Mouse (Mus musculus) forebrain, embryonic 12.5 days (tissue): ENCODE data around the gene Ackr2. TPM values are rescaled to one million over a fixed set of nuclear protein-coding genes. Genes with fewer than 3 reads are reported as not detected.
A peak's percentile ranks its signal among the peaks of the same experiment; 100 is the strongest.

ENCODE experiments used
- ATAC-seq: fragments of 200-750 bp; cut with Nextera tagmentation; 2 replicates; pipeline ENCODE4 v1.8.0; 2017; ENCODE audit warnings: moderate TSS enrichment; ENCODE audit not compliant: low FRiP score
- H3K27ac ChIP-seq: fragments of 300-500 bp; sonication (generic); 2 replicates; pipeline ENCODE4 v1.5.1; 2016; ENCODE audit warnings: mild to moderate bottlenecking
- H3K27me3 ChIP-seq: fragments of 300-500 bp; sonication (generic); 2 replicates; pipeline ENCODE4 v1.6.1; 2016; ENCODE audit warnings: mild to moderate bottlenecking
- H3K36me3 ChIP-seq: fragments of 300-500 bp; sonication (generic); replicated peaks from 2 replicates; pipeline ENCODE4 v1.6.1; 2016; ENCODE audit warnings: mild to moderate bottlenecking
- H3K4me1 ChIP-seq: fragments of 300-500 bp; sonication (generic); 2 replicates; pipeline ENCODE4 v1.6.1; 2016
- H3K4me2 ChIP-seq: fragments of 300-500 bp; sonication (generic); 2 replicates; pipeline ENCODE4 v1.6.1; 2016; ENCODE audit warnings: mild to moderate bottlenecking, moderate library complexity
- H3K4me3 ChIP-seq: fragments of 300-500 bp; sonication (generic); replicated peaks from 2 replicates; pipeline ENCODE4 v1.5.1; 2016; ENCODE audit warnings: mild to moderate bottlenecking
- H3K9ac ChIP-seq: fragments of 300-500 bp; sonication (generic); 2 replicates; pipeline ENCODE4 v1.6.1; 2016; ENCODE audit warnings: mild to moderate bottlenecking
- H3K9me3 ChIP-seq: fragments of 300-500 bp; sonication (generic); 2 replicates; pipeline ENCODE4 v1.6.1; 2016
- WGBS: fragments of 180-500 bp; shearing (Covaris S2); methylation state at CpG from one replicate; pipeline ENCODE4 v1.1.7; 2016; 5-methylcytosine and 5-hydroxymethylcytosine counted together
- polyA plus RNA-seq: library from polyadenylated mRNA; unstranded; fragments of >200 nt; fragmentation: Nextera tagmentation; extraction: Ambion mirVana; gene quantifications from 2 replicates; pipeline ENCODE4 v1.2.1, GENCODE M21; 2016

The Ackr2 gene
- polyA plus RNA-seq, 1 experiment from 2014 or later = 0.89 TPM

DNA sequence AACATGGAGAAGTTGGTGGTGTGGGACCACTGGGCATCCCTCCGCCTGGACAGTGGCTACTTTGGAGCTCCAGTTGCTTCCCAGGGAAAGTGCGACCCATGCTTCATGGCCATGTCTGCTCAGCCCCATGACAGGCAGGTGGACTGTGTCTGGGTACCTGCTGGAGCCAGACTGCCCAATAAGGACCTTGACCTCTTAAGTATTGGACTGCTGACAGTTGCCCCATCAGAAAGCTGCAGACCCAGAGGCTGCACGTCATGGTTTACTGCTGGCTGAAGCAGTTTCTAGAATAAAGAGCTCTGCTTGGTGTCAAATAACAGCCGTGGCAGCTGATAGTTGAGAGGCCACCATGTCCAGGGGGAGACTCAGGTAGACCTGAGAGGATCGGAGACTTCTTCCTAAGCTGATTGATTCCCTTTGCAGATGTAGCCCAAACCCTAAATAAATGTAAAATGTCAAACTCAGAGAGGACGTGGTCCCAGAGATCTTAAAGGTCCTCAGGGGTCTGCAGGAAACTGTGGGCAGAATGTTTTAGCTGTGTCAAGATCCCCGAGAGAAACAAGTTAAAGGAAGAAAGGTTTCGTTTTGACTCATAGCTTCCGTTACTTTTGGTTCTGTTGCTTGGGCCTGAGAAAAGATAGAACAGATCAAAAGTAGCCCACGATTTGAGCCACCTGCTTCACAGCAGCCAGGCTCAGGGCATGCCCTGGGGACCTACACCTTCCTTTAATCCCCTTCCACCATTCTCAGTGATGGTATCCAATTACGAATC, 28.7 kb downstream of the Ackr2 start:
- no peak overlapping the region for H3K4me3 ChIP-seq
- 69% methylated on average over 11 of the region's 11 CpGs for WGBS
- ATAC-seq = no peak

DNA sequence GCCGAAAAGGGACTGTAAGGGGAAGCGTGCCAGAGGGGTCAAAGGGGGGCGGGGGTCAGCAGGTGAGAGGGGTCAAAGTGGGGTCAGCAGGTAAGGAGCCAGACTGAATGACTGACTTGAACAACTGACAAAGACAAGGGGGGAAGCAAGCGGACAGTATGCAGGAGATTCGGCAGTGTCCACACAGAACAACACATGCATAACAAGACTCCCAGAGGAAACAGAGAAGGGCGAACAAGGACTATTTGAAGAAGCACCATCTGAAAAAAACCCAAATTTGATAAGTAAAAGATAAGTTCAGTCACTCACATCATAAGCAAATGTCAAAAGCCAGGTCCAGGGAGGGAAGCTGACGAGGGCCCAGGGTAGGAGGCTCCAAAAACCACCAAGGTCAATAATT, 29.6 kb downstream of the Ackr2 start:
- Histone ChIP-seq H3K4me3 (no peak overlapping the region), H3K36me3 (no peaks in the 10 kb centered on the region), H3K27ac (no peak overlapping the region), H3K9me3 (no peaks in the 10 kb centered on the region), H3K27me3 (peaks cover 6% of the 10 kb centered on the region; the same call in 1 of the 2 replicates), H3K4me2 (no peak overlapping the region), H3K4me1 (no peaks in the 10 kb centered on the region), H3K9ac (no peak overlapping the region)
- no peak for ATAC-seq
- 86% methylated on average over 7 of the region's 7 CpGs for WGBS

More for the DNA sequence above, 28.7 kb downstream of the Ackr2 start:
- Histone ChIP-seq H3K27ac (no peak overlapping the region), H3K4me2 (no peak overlapping the region), H3K4me1 (no peaks in the 10 kb centered on the region), H3K27me3 (no peaks in the 10 kb centered on the region), H3K9me3 (no peaks in the 10 kb centered on the region), H3K9ac (no peak overlapping the region), H3K36me3 (no peaks in the 10 kb centered on the region)

GRCm38 (mm10) chr9:121928498-121928897, 30.3 kb downstream of the Ackr2 start:
- no peak overlapping the region for H3K4me3 ChIP-seq
- H3K9ac ChIP-seq = no peak overlapping the region
- ATAC-seq = no peak
- no peak overlapping the region for H3K27ac ChIP-seq
- no peaks in the 10 kb centered on the region for H3K4me1 ChIP-seq
- no peaks in the 10 kb centered on the region for H3K36me3 ChIP-seq
- WGBS = 24% methylated on average over 2 of the region's 2 CpGs
- peaks cover 6% of the 10 kb centered on the region; the same call in 1 of the 2 replicates for H3K27me3 ChIP-seq
- no peak overlapping the region for H3K4me2 ChIP-seq
- H3K9me3 ChIP-seq = no peaks in the 10 kb centered on the region

GRCm38 (mm10) chr9:121934856-121935255, 36.7 kb downstream of the Ackr2 start:
- Histone ChIP-seq H3K4me3 (no peak overlapping the region), H3K9ac (no peak overlapping the region), H3K4me1 (no peaks in the 10 kb centered on the region), H3K27ac (no peak overlapping the region), H3K4me2 (no peak overlapping the region), H3K36me3 (no peaks in the 10 kb centered on the region), H3K27me3 (peaks cover 6% of the 10 kb centered on the region; the same call in 1 of the 2 replicates), H3K9me3 (no peaks in the 10 kb centered on the region)
- 86% methylated on average over 4 of the region's 4 CpGs for WGBS
- no peak for ATAC-seq

GRCm38 (mm10) chr9:121936952-121937351, 38.8 kb downstream of the Ackr2 start:
- 83% methylated on average over 1 of the region's 1 CpGs for WGBS
- Histone ChIP-seq H3K9ac (no peak overlapping the region), H3K4me1 (no peaks in the 10 kb centered on the region), H3K36me3 (no peaks in the 10 kb centered on the region), H3K4me2 (peak overlapping the region; percentile 51), H3K9me3 (no peaks in the 10 kb centered on the region), H3K4me3 (no peak overlapping the region), H3K27ac (no peak overlapping the region), H3K27me3 (peaks cover 6% of the 10 kb centered on the region; the same call in 1 of the 2 replicates)
- peak; percentile 55 for ATAC-seq

GRCm38 (mm10) chr9:121937451-121937864, 39.3 kb downstream of the Ackr2 start:
- Histone ChIP-seq H3K27me3 (peaks cover 2% of the 10 kb centered on the region; the same call in 1 of the 2 replicates), H3K36me3 (no peaks in the 10 kb centered on the region), H3K4me3 (peak overlapping the region; percentile 45), H3K9ac (peak overlapping the region; percentile 54; the same call in 1 of the 2 replicates), H3K4me2 (peak overlapping the region; percentile 51), H3K9me3 (no peaks in the 10 kb centered on the region), H3K4me1 (no peaks in the 10 kb centered on the region), H3K27ac (no peak overlapping the region)
- 76% methylated on average over 6 of the region's 6 CpGs for WGBS
- ATAC-seq = peak; percentile 49; the same call in 1 of the 2 replicates

GRCm38 (mm10) chr9:121937944-121938355, 39.8 kb downstream of the Ackr2 start:
- Histone ChIP-seq H3K9ac (peak overlapping the region; percentile 54), H3K27ac (no peak overlapping the region), H3K9me3 (no peaks in the 10 kb centered on the region), H3K4me2 (peak overlapping the region; percentile 51), H3K4me3 (peak overlapping the region; percentile 45), H3K36me3 (no peaks in the 10 kb centered on the region), H3K4me1 (no peaks in the 10 kb centered on the region), H3K27me3 (no peaks in the 10 kb centered on the region)
- peak; percentile 49; the same call in 1 of the 2 replicates for ATAC-seq
- WGBS = 70% methylated on average over 21 of the region's 21 CpGs

DNA sequence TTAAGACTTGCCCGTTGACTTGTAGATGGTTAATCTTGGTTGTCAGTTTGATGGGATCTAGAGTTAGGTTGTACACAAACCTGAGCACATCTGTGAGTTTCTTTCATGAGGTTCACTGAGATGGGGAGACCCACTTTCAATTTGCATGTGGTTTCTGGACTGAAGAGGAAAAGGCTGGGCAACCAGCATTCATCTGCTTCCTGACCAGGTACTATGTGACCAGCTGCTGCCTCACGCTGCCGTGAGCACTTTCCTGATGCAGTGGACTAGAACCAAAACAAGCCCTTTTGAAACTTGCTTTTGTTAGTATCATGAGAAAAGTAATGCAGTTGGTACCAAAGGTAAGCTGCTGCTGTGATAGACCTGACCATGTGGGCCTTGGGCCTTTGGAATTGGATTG, 44.9 kb downstream of the Ackr2 start:
- Histone ChIP-seq H3K27ac (no peak overlapping the region), H3K9me3 (no peaks in the 10 kb centered on the region), H3K4me1 (no peaks in the 10 kb centered on the region), H3K9ac (no peak overlapping the region), H3K27me3 (0 out of 2 replicates have a peak, but pooled peaks cover 4% of the 10 kb centered on the region), H3K4me2 (no peak overlapping the region), H3K36me3 (no peaks in the 10 kb centered on the region), H3K4me3 (no peak overlapping the region)
- WGBS = 88% methylated on average over 3 of the region's 3 CpGs
- no peak for ATAC-seq

- H3K4me3 ChIP-seq = no peak overlapping the region
- H3K36me3 ChIP-seq = no peaks in the 10 kb centered on the region
- no peak overlapping the region for H3K27ac ChIP-seq
- H3K9ac ChIP-seq = no peak overlapping the region
- WGBS = 82% methylated on average over 3 of the region's 3 CpGs
- H3K27me3 ChIP-seq = 0 out of 2 replicates have a peak, but pooled peaks cover 4% of the 10 kb centered on the region
- ATAC-seq = no peak
- no peaks in the 10 kb centered on the region for H3K9me3 ChIP-seq
- H3K4me2 ChIP-seq = no peak overlapping the region
- no peaks in the 10 kb centered on the region for H3K4me1 ChIP-seq
Observed at GRCm38 (mm10) chr9:121943628-121944027, 45.5 kb downstream of the Ackr2 start.

GRCm38 (mm10) chr9:121947784-121948183, 49.6 kb downstream of the Ackr2 start:
- no peak overlapping the region for H3K4me3 ChIP-seq

GRCm38 (mm10) chr9:121948431-121948830, 50.3 kb downstream of the Ackr2 start:
- H3K9me3 ChIP-seq = no peaks in the 10 kb centered on the region
- 82% methylated on average over 4 of the region's 4 CpGs for WGBS
- no peaks in the 10 kb centered on the region for H3K36me3 ChIP-seq
- no peak overlapping the region for H3K9ac ChIP-seq
- H3K27ac ChIP-seq = no peak overlapping the region
- H3K4me3 ChIP-seq = no peak overlapping the region
- no peak for ATAC-seq
- 0 out of 2 replicates have a peak, but pooled peaks cover 4% of the 10 kb centered on the region for H3K27me3 ChIP-seq
- no peak overlapping the region for H3K4me2 ChIP-seq
- H3K4me1 ChIP-seq = peaks cover 11% of the 10 kb centered on the region

More at GRCm38 (mm10) chr9:121947784-121948183, 49.6 kb downstream of the Ackr2 start:
- H3K36me3 ChIP-seq = no peaks in the 10 kb centered on the region
- no peaks in the 10 kb centered on the region for H3K9me3 ChIP-seq
- no peak overlapping the region for H3K27ac ChIP-seq
- ATAC-seq = no peak
- no peak overlapping the region for H3K9ac ChIP-seq
- 0 out of 2 replicates have a peak, but pooled peaks cover 4% of the 10 kb centered on the region for H3K27me3 ChIP-seq
- peaks cover 11% of the 10 kb centered on the region for H3K4me1 ChIP-seq
- WGBS = 17% methylated on average over 4 of the region's 4 CpGs
- no peak overlapping the region for H3K4me2 ChIP-seq

GRCm38 (mm10) chr9:121950418-121951113, 52.4 kb downstream of the Ackr2 start, which contains the start of gene Fam198a:
Gene Fam198a, plus strand, starts transcription at chr9:121950988.
- Histone ChIP-seq H3K4me3 (peak within 1 kb of the TSS; percentile 21), H3K9ac (peak within 1 kb of the TSS; percentile 29; the same call in 1 of the 2 replicates), H3K4me2 (peak within 1 kb of the TSS; percentile 50), H3K4me1 (peaks cover 11% of the 10 kb centered on the region), H3K27me3 (0 out of 2 replicates have a peak, but pooled peaks cover 4% of the 10 kb centered on the region), H3K27ac (peak within 1 kb of the TSS; percentile 65), H3K36me3 (no peaks in the 10 kb centered on the region), H3K9me3 (no peaks in the 10 kb centered on the region)
- peak; percentile 90 for ATAC-seq
- 15% methylated on average over 13 of the region's 14 CpGs for WGBS
